Mouse (Mus musculus) forebrain, embryonic 11.5 days (tissue): ENCODE data around the gene Ovca2. TPM values are rescaled to one million over a fixed set of nuclear protein-coding genes. Genes with fewer than 3 reads are reported as not detected.
A peak's percentile ranks its signal among the peaks of the same experiment; 100 is the strongest.

Experiments
- ATAC-seq: fragments of 200-750 bp; cut with Nextera tagmentation; replicated peaks from 2 replicates; pipeline ENCODE4 v1.8.0; 2017; ENCODE audit warnings: moderate TSS enrichment; ENCODE audit not compliant: low FRiP score
- DNase-seq: peaks from one replicate; pipeline ENCODE4 v3.0.0-alpha.2; 2017; ENCODE audit warnings: low spot score
- H3K27ac ChIP-seq: fragments of 300-500 bp; sonication (generic); 2 replicates; pipeline ENCODE4 v1.5.1; 2014; ENCODE audit warnings: low read depth, low read length
- H3K27me3 ChIP-seq: fragments of 300-500 bp; sonication (generic); 2 replicates; pipeline ENCODE4 v1.6.1; 2014; ENCODE audit warnings: mild to moderate bottlenecking, low read length, mixed read lengths; ENCODE audit not compliant: control insufficient read depth, insufficient read depth
- H3K36me3 ChIP-seq: fragments of 300-500 bp; sonication (generic); 2 replicates; pipeline ENCODE4 v1.6.1; 2014; ENCODE audit warnings: mild to moderate bottlenecking, low read length, moderate library complexity, mixed read lengths; ENCODE audit not compliant: control insufficient read depth, insufficient read depth
- H3K4me1 ChIP-seq: fragments of 300-500 bp; sonication (generic); replicated peaks from 2 replicates; pipeline ENCODE4 v1.6.1; 2014; ENCODE audit warnings: low read length, mixed read lengths; ENCODE audit not compliant: control insufficient read depth, insufficient read depth
- H3K4me2 ChIP-seq: fragments of 300-500 bp; sonication (generic); 2 replicates; pipeline ENCODE4 v1.6.1; 2014; ENCODE audit warnings: low read depth, mild to moderate bottlenecking, low read length, moderate library complexity, mixed read lengths; ENCODE audit not compliant: severe bottlenecking
- H3K4me3 ChIP-seq: fragments of 300-500 bp; sonication (generic); 2 replicates; pipeline ENCODE4 v1.5.1; 2014; ENCODE audit warnings: low read depth, low read length
- H3K9ac ChIP-seq: fragments of 300-500 bp; sonication (generic); 2 replicates; pipeline ENCODE4 v1.6.1; 2014; ENCODE audit warnings: low read length
- H3K9me3 ChIP-seq: fragments of 300-500 bp; sonication (generic); 2 replicates; pipeline ENCODE4 v1.6.1; 2016; ENCODE audit warnings: low read length, mixed read lengths; ENCODE audit not compliant: control insufficient read depth
- WGBS: fragments of 180-500 bp; shearing (Covaris S2); extraction: QIAGEN DNeasy Blood & Tissue Kit; methylation state at CpG from one replicate; pipeline ENCODE4 v1.1.7; 2014; 5-methylcytosine and 5-hydroxymethylcytosine counted together
- polyA plus RNA-seq: library from polyadenylated mRNA; unstranded; fragments of >200 nt; fragmentation: Nextera tagmentation; extraction: Ambion mirVana; gene quantifications from 2 replicates; pipeline ENCODE4 v1.2.1, GENCODE M21; 2014

Gene Ovca2
- polyA plus RNA-seq, 1 experiment from 2014 or later = 32.7 TPM

DNA sequence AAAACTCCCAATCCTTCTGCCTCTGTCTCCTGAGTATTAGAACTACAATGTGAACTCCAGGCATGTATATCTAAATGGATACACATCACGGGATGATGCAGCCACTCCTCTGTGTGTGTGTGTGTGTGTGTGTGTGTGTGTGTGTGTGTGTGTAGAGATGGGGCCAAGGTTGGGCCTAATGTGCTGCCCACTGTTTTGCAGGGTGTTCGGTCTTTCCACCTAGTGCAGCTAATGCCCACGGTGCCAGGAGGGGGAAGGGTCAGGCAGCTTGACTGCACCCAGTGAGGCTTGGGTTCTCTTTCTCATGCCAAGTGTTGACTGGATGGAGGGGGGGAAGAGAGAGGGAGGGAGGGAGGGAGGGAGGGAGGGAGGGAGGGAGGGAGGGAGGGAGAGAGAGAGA, 34.2 kb upstream of the Ovca2 start:
- no peak overlapping the region for H3K4me2 ChIP-seq
- peaks cover 16% of the 10 kb centered on the region for H3K4me1 ChIP-seq
- H3K36me3 ChIP-seq = no peaks in the 10 kb centered on the region
- ATAC-seq (no peak), DNase-seq (no peak)
- 41% methylated on average over 3 of the region's 3 CpGs for WGBS
- H3K9ac ChIP-seq = no peak overlapping the region
- no peak overlapping the region for H3K4me3 ChIP-seq
- H3K9me3 ChIP-seq = no peaks in the 10 kb centered on the region
- no peaks in the 10 kb centered on the region for H3K27me3 ChIP-seq
- no peak overlapping the region for H3K27ac ChIP-seq

DNA sequence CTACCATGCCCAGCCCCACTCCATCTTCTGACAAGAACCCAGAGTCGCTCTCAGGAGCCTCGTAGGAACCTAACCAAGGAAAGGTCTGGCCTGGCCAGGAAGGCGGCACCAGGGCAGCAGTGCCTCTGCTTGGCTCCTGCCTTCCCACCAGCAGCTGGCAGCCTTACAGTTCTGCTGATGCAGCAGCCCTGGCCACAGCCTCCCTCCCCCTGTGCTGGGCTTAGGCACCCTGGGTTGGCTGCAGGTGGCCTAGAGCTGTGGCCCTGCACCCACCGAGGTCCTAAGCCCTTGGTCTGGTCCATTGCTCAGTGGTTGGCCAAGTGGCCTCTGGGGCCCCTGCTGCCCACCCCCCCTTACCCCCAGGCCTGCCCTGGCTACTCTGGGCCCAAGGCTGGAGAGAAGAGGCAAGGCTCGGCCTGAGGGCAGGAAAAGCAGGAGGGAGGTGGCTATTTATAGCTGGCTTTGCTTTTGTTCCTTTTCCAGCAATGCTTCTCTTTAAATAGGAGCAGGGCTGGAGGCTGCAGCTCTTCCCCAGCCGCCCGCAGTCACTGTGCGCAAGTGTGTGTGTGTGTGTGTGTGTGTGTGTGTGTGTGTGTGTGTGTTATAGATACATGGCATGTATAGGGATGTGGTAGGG, 33.5 kb upstream of the Ovca2 start:
- H3K9ac ChIP-seq = no peak overlapping the region; the same call in 1 of the 2 replicates
- no peak overlapping the region for H3K4me2 ChIP-seq
- DNase-seq (peak; percentile 57), ATAC-seq (no peak)
- no peaks in the 10 kb centered on the region for H3K9me3 ChIP-seq
- no peak overlapping the region for H3K4me3 ChIP-seq
- H3K36me3 ChIP-seq = no peaks in the 10 kb centered on the region
- no peaks in the 10 kb centered on the region for H3K27me3 ChIP-seq
- H3K4me1 ChIP-seq = peaks cover 16% of the 10 kb centered on the region
- H3K27ac ChIP-seq = no peak overlapping the region
- 39% methylated on average over 8 of the region's 8 CpGs for WGBS

DNA sequence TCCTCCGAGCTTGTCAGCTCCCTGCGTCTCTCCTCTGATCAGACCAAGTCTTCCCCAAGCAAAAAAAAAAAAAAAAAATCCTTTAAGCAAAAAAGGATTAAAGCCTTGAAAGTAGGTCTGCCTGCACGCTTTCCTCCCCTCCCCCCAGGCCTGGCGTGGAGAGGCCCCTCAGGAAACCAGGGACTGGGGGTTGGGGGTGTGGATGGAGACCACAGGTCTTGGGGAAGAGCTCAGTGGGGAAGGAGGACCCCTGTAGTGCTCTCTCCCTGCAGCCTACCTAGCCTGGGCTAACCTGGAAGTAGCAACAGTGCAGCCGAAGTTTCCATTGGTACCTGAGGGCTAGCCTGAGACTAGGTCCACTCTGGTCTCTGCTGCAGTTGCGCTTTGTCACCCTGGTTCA, 32.1 kb upstream of the Ovca2 start:
- Histone ChIP-seq H3K27me3 (no peaks in the 10 kb centered on the region), H3K27ac (no peak overlapping the region)
- 30% methylated on average over 6 of the region's 6 CpGs for WGBS

DNA sequence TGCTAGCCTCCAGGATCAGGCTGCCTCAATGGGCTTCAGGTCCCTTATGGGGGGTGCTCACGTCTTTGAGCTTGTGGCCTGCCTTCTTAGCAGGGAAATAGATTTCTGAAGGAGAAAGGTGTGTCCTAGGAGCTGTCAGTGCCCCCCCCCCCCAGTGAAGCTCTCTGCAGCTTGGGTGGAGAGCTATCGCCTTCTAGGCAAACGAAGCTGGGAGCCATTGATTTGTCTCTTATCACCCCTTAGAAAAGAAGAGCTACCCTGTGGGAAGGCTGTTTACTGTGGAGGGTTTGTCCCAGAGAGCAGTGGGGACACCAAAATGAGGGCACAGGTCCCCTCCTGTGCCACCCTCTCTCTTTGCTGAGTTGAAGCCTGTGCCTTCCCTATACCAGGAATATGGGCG, 31.5 kb upstream of the Ovca2 start:
- Histone ChIP-seq H3K27me3 (no peaks in the 10 kb centered on the region), H3K4me2 (no peak overlapping the region)

More for the DNA sequence above, 32.1 kb upstream of the Ovca2 start:
- no peak for DNase-seq
- Histone ChIP-seq H3K36me3 (no peaks in the 10 kb centered on the region), H3K4me3 (no peak overlapping the region), H3K4me2 (no peak overlapping the region), H3K9me3 (no peaks in the 10 kb centered on the region), H3K9ac (no peak overlapping the region), H3K4me1 (peaks cover 16% of the 10 kb centered on the region)
- no peak for ATAC-seq

DNA sequence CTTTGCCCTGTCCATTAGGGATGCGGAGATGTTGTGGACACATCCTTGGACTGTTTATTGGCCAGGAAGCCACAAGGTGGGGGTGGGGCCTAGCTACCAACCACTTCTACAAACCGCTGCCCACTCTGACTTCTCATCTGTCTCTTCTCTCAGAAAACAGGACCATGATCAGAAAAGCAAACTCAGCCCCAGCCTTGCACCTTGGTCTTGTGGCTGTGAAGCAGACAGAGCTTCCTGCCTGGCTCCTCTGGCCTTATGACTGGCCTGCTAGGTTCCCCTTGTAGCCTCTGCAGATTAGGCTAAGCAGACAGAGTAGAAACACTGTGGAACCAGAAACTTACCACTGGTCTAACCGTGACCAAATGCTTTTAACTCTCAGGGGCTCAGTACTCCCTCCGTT, 30.7 kb upstream of the Ovca2 start:
- H3K27ac ChIP-seq = no peak overlapping the region
- no peaks in the 10 kb centered on the region for H3K27me3 ChIP-seq
- ATAC-seq (no peak), DNase-seq (no peak)
- peaks cover 16% of the 10 kb centered on the region for H3K4me1 ChIP-seq
- no peaks in the 10 kb centered on the region for H3K9me3 ChIP-seq
- H3K4me3 ChIP-seq = no peak overlapping the region
- no peaks in the 10 kb centered on the region for H3K36me3 ChIP-seq
- no peak overlapping the region for H3K9ac ChIP-seq
- H3K4me2 ChIP-seq = no peak overlapping the region
- WGBS = 71% methylated on average over 4 of the region's 4 CpGs

More for the DNA sequence above, 31.5 kb upstream of the Ovca2 start:
- no peak for DNase-seq
- H3K36me3 ChIP-seq = no peaks in the 10 kb centered on the region
- ATAC-seq = no peak
- H3K9me3 ChIP-seq = no peaks in the 10 kb centered on the region
- no peak overlapping the region for H3K9ac ChIP-seq
- no peak overlapping the region for H3K4me3 ChIP-seq
- 57% methylated on average over 4 of the region's 4 CpGs for WGBS
- H3K27ac ChIP-seq = no peak overlapping the region
- peaks cover 16% of the 10 kb centered on the region for H3K4me1 ChIP-seq

DNA sequence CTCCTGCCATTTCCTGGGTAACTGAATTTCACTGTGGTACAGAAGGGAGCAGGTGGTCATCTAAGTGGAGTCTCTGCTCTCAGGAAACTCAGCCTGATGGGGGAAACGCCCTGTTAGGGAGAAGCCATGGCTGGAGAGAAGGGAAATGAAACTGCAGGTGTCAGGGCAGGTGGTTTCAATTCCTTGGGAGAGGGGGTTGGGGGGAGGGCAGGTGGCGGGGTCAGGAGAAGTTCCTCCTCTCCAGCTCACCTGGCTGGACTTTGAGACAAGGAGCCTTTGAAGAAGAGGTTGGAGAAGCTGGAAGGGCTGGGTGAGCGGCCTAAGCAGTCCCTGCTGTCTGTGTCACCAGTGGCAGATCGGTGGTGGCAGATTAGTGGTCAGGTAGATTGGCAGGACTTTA, 27.7 kb upstream of the Ovca2 start:
- H3K9me3 ChIP-seq = no peaks in the 10 kb centered on the region
- DNase-seq (no peak), ATAC-seq (no peak)
- no peak overlapping the region for H3K27ac ChIP-seq
- H3K4me1 ChIP-seq = peaks cover 5% of the 10 kb centered on the region; the same call in 1 of the 2 replicates
- H3K36me3 ChIP-seq = no peaks in the 10 kb centered on the region
- no peaks in the 10 kb centered on the region for H3K27me3 ChIP-seq
- WGBS = 77% methylated on average over 4 of the region's 4 CpGs
- no peak overlapping the region for H3K4me3 ChIP-seq
- H3K4me2 ChIP-seq = no peak overlapping the region
- H3K9ac ChIP-seq = no peak overlapping the region

DNA sequence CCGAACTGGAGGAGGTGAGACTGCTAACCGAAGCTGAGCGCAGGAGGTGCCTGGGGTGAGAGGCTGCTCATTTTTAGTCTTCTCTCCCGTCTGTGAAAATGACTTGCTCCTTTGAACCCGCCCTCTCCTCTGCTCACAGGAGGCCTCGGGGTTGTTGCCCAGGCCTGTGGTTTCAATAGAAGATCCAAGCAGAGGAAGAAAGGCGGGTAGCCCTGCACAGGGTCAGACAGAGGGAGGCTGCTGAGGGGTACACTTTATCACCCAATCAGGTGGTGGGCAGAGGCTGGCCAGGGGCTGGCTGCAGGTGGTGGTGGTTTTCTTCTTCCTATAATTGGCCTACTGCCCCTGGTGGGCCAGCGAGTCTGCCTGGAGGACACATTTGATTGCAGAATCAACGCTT, 25.8 kb upstream of the Ovca2 start:
- Histone ChIP-seq H3K9me3 (no peaks in the 10 kb centered on the region), H3K9ac (no peak overlapping the region), H3K27me3 (no peaks in the 10 kb centered on the region), H3K4me1 (no peaks in the 10 kb centered on the region), H3K4me2 (no peak overlapping the region), H3K36me3 (no peaks in the 10 kb centered on the region), H3K27ac (no peak overlapping the region), H3K4me3 (no peak overlapping the region)
- WGBS = 32% methylated on average over 9 of the region's 9 CpGs
- ATAC-seq (no peak), DNase-seq (no peak)

DNA sequence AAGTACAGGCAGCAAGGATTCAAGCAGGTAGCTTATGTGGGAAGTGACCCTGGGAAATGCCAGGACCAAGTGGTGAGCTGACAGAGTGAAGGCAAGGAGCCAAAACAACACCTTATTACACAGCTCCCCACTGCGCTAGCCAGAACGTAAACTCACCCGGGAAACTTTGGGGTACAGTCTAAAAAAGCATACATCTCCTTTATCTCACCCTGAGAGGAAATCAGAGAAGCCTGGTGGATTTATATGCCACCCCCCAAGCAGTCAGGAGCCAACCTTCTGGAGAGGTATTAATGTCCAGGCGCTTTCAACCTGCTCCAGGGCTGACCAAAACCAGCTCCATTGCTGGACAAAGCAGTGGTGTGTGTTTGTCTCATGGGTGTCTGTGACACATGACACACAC, 25.3 kb upstream of the Ovca2 start:
- no peak overlapping the region for H3K4me3 ChIP-seq
- no peaks in the 10 kb centered on the region for H3K27me3 ChIP-seq
- 84% methylated on average over 4 of the region's 4 CpGs for WGBS
- H3K4me2 ChIP-seq = no peak overlapping the region
- no peaks in the 10 kb centered on the region for H3K36me3 ChIP-seq
- ATAC-seq (no peak), DNase-seq (no peak)
- H3K27ac ChIP-seq = no peak overlapping the region
- H3K4me1 ChIP-seq = no peaks in the 10 kb centered on the region
- no peaks in the 10 kb centered on the region for H3K9me3 ChIP-seq
- no peak overlapping the region for H3K9ac ChIP-seq

DNA sequence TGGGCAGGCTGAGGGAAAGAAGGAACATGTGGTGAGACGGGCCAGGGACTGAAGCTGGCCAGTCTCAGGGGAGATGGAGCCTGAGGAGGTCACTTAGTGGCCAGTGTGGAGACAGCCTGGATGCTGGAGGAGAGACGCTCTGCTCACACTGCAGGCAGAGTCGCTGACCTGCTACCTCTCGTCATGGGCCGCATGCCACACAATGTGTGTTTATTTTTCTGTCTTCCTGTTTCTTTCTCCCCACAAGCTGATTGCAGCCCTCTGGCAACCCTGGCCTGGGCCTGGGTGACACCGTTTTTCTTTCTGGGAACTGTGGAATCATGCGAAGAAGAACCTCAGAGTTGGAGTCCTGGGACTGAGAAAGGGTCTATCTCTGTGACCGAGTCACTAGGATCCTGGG, 23.1 kb upstream of the Ovca2 start:
- ATAC-seq (no peak), DNase-seq (no peak)
- Histone ChIP-seq H3K4me3 (no peak overlapping the region), H3K9me3 (no peaks in the 10 kb centered on the region), H3K9ac (no peak overlapping the region), H3K27me3 (no peaks in the 10 kb centered on the region), H3K4me2 (no peak overlapping the region), H3K27ac (no peak overlapping the region), H3K36me3 (no peaks in the 10 kb centered on the region), H3K4me1 (no peaks in the 10 kb centered on the region)
- WGBS = 74% methylated on average over 8 of the region's 8 CpGs
